Mouse (Mus musculus) heart, postnatal 0 days (tissue): ENCODE measurements around the gene Crnkl1.

Experiments
- CTCF ChIP-seq: IDR thresholded peaks from 2 replicates; pipeline ENCODE4 v1.5.1; 2016; ENCODE audit warnings: antibody characterized with exemption, control low read depth, low read depth
- EP300 ChIP-seq: IDR thresholded peaks from 2 replicates; pipeline ENCODE4 v1.6.1; 2016; ENCODE audit warnings: antibody characterized with exemption, low read depth

DNA sequence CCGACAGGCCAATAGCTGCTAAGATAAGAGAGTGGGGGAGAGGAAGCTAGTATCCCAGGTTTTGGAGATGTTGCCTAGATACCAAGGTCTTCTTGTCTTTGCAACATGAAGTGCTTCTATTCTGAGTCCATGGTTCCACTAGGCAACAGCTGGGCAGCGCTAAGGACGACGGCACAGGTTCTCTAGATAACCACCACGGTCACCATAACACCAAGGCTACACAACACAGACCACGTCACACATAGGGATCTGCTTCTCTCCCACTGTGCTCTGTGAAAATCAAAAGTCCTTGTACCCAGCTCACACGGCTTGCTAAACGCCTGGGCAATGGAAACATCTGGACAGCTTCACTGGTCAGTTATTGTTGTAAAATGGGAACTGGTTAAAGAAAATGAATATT is 2.2 kb upstream of the Crnkl1 start:
- TF ChIP-seq CTCF (no peak), EP300 (no peak)
